Mouse (Mus musculus): ENCODE results near the gene Serpinb6d.

Serpinb6d gene

DNA sequence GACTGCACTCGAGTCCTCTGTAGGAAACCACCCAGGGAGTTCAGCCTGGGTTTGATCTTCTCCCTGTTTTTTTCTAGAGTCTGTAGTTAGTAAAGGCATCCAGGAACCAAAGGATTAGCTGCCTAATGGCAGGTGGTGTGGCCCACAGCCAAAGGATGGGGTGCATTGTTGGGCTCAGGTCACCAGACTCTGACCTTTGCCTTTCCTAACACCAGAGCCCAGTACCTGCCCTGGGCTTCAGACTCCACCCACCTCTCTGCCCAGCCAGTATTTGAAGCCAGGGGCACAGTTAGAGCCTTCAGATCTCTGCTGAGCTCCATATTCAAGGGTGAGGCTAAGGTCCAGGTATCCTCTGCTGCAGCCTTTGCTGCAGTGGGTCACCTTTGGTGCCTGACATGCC lies at the start of gene Serpinb6d:
Gene Serpinb6d (plus strand): TSS at position 301 of the 400 bp plus-strand sequence.
- DNase-seq (ENCODE audit: low read depth, low spot score): no peak

DNA sequence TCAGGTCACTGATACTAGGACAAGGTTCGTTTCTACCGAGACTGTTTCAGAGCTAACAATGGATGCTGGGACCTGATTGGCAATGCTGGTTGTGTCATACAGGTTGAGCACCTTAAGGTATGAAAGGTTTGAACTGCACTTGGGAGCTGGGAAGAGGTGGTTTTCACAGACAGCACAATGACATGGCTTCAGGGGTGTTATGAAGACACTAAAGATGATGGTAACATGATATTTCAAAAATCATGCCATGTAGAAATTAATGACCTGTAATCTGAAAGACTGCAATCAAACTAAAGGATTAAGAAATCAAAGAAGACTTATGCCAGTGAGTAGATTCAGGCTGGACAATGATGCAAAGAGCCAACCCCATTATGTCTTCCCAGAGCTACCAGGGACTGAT lies 38.3 kb upstream of the Serpinb6d start:
- no peak for DNase-seq (ENCODE audit: low read depth, low spot score)

DNA sequence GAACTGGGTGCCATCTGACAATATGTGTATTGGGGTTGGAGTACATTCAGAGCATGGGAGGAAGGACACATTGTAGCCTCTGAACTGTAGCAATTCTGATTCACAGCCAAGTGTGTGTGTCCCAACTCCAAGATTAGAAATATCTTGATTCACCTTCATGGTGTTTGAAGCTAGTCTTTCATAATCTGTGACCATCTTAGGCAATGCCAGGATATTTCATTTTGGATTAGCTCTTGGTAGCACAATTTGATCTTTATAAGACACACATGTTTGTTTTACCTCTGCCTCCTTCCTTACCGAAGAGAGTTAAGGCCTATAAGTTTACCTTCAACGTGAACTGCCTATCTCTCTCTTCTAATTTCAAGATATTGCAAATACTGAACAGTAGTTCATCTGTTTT lies 18.7 kb upstream of the Serpinb6d start:
- no peak for DNase-seq (ENCODE audit: low read depth, low spot score)

DNA sequence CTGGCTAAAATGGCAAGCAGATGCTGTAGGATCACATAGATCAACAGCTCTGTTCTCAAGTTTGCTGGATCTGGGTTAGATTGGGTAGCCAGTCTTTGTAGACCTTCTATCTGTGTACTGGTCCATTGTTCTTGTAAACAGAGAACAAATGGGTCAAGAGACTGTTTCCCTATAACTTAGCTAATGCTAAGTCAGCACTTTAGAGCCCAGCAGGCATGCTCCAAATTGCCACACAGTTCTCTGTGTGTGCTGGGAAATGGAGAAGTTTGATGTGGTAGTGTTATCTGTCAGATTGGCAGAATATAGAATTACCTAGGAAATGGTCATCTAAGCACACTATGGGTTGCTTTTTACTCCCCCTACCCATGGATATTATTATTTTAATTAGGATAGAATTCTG lies 1.3 kb downstream of the Serpinb6d start:
- DNase-seq (ENCODE audit: low read depth, low spot score): no peak

DNA sequence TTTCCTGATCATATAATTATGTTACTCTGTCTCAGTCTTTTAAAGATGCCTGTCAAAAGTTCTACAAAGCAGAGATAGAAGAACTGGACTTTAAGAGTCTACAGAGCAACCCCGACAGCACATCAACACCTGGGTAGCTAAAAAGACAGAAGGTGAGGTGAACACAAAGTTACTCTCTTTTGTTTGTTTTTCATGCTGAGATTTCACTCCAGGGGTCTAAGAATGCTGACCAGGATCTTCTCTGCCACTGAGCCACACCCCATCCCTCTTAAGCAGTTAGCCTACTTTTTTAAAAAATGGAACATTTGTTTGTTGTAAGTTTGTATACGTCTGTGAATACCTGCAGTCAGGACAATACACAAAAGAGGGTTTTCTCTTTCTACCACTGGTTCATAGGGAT lies 59.1 kb downstream of the Serpinb6d start:
- no peak for DNase-seq (ENCODE audit: low read depth, low spot score)
